Mouse (Mus musculus) C2C12 (cell line): ENCODE data around the gene Sec14l2.

Experiments used
- CTCF ChIP-seq: IDR thresholded peaks from one replicate; pipeline ENCODE4 v1.5.1; 2011; ENCODE audit not compliant: control insufficient read depth, insufficient read depth, insufficient read length
- MYOD1 ChIP-seq: IDR thresholded peaks from one replicate; pipeline ENCODE4 v1.6.1; 2011; ENCODE audit warnings: low read depth; ENCODE audit not compliant: control insufficient read depth, insufficient read length
- USF1 ChIP-seq: IDR thresholded peaks from one replicate; pipeline ENCODE4 v1.6.1; 2011; ENCODE audit warnings: low read depth, mild to moderate bottlenecking, control low read depth, moderate library complexity

DNA sequence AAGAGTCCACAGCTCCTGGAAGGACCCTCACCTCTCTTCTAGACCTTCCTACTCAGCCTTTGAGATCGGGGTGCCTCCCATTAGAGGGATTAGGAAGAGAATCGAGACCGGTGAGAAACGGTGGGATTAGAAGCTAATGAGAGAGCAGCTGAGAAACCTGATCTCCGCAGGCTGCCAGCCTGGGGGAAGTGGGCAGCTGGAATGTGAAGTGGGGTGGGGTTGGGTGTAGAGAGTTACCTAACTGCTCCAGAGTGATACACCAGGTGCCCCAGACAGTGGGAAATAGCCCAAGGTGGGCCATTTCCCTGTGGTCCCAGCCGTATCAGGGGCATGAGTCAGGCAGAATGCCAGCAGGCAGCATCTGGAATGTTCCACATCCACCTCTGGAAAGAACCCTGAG is 60.2 kb downstream of the Sec14l2 start:
- TF ChIP-seq CTCF: no peak
- TF ChIP-seq USF1: no peak
- TF ChIP-seq MYOD1: no peak
